Mouse (Mus musculus) CH12.LX (cell line): ENCODE measurements at regions not wholly inside any gene's neighbourhood (a gene's known extent, or its start where the extent isn't known, plus 50 kb on each side); places are given as distances from the start of the nearest gene placed in this dataset.

ENCODE experiments used
- DNase-seq: peaks from one replicate; pipeline ENCODE4 v3.0.0-alpha.2; 2013; ENCODE audit errors: extremely low read depth
- H3K27ac ChIP-seq: 2 replicates; pipeline ENCODE4 v1.5.1; 2012; ENCODE audit warnings: low read depth, mild to moderate bottlenecking, control low read depth, moderate library complexity; ENCODE audit not compliant: insufficient read depth
- H3K27me3 ChIP-seq: replicated peaks from 2 replicates; pipeline ENCODE3; 2012; ENCODE audit warnings: inconsistent platforms
- H3K36me3 ChIP-seq, 2 experiments: replicated peaks in 1 of 2; 2 replicates each; pipeline versions ENCODE3 to v1.6.1; 2012; ENCODE audit warnings: inconsistent platforms in 1 of 2, low read length in 1 of 2, mild to moderate bottlenecking in 1 of 2, mixed read lengths in 1 of 2, moderate library complexity in 1 of 2; ENCODE audit not compliant: control insufficient read depth in 1 of 2, insufficient read depth in 1 of 2
- H3K4me1 ChIP-seq, 2 experiments: 2 replicates each; pipeline ENCODE4 v1.6.1; 2012; ENCODE audit warnings: inconsistent platforms in 1 of 2, moderate library complexity in 1 of 2; ENCODE audit not compliant: insufficient read depth in 2 of 2, control insufficient read depth in 1 of 2
- H3K4me2 ChIP-seq: 2 replicates; pipeline ENCODE4 v1.6.1; 2012; ENCODE audit warnings: low read depth, mild to moderate bottlenecking, control low read depth; ENCODE audit not compliant: poor library complexity, insufficient read depth, severe bottlenecking
- H3K4me3 ChIP-seq, 3 experiments: fragments of 150-350 bp in 1 of 3; sonication (generic) in 1 of 3; replicated peaks in 1 of 3; 2 replicates each; pipeline versions ENCODE3 to v1.5.1; 2011 to 2012; ENCODE audit warnings: low read depth in 2 of 3, low read length in 2 of 3, mild to moderate bottlenecking in 2 of 3, moderate library complexity in 2 of 3, control low read depth in 1 of 3, improper control_type of control experiment in 1 of 3, inconsistent platforms in 1 of 3, mixed read lengths in 1 of 3; ENCODE audit not compliant: poor library complexity in 1 of 3
- H3K79me2 ChIP-seq: replicated peaks from 2 replicates; pipeline ENCODE4 v1.6.1; 2012; ENCODE audit warnings: mild to moderate bottlenecking, moderate library complexity; ENCODE audit not compliant: control insufficient read depth, poor library complexity, insufficient read depth, severe bottlenecking; ENCODE audit errors: extremely low read depth
- H3K9ac ChIP-seq: 2 replicates; pipeline ENCODE4 v1.6.1; 2012; ENCODE audit warnings: low read depth, mild to moderate bottlenecking, control low read depth, moderate library complexity; ENCODE audit not compliant: insufficient read depth
- H3K9me3 ChIP-seq: replicated peaks from 2 replicates; pipeline ENCODE3; 2012; ENCODE audit warnings: low read length, inconsistent platforms, mixed read lengths
- BHLHE40 ChIP-seq: IDR thresholded peaks from 2 replicates; pipeline ENCODE4 v1.6.1; 2011; ENCODE audit warnings: mild to moderate bottlenecking, low read depth, low read length, improper control_type of control experiment
- ELF1 ChIP-seq: IDR thresholded peaks from 2 replicates; pipeline ENCODE4 v1.6.1; 2014; ENCODE audit warnings: low read depth, mild to moderate bottlenecking, inconsistent platforms, low read length, improper control_type of control experiment
- ETS1 ChIP-seq: conservative IDR thresholded peaks from 2 replicates; pipeline ENCODE4 v1.6.1; 2012; ENCODE audit warnings: low read depth, mild to moderate bottlenecking, inconsistent platforms, low read length, improper control_type of control experiment, moderate library complexity
- GABPA ChIP-seq: IDR thresholded peaks from 2 replicates; pipeline ENCODE4 v1.6.1; 2012; ENCODE audit warnings: low read depth, low read length, improper control_type of control experiment, inconsistent platforms; ENCODE audit not compliant: insufficient replicate concordance
- HCFC1 ChIP-seq: IDR thresholded peaks from 2 replicates; pipeline ENCODE4 v1.6.1; 2012; ENCODE audit warnings: low read depth, mild to moderate bottlenecking, inconsistent platforms, low read length, improper control_type of control experiment
- IRF4 ChIP-seq: IDR thresholded peaks from 2 replicates; pipeline ENCODE4 v1.6.1; 2014; ENCODE audit warnings: low read depth, mild to moderate bottlenecking, inconsistent platforms, low read length, improper control_type of control experiment
- JUN ChIP-seq: IDR thresholded peaks from 2 replicates; pipeline ENCODE4 v1.6.1; 2011; ENCODE audit warnings: low read depth, mild to moderate bottlenecking, low read length, improper control_type of control experiment, moderate library complexity; ENCODE audit not compliant: insufficient read depth
- JUND ChIP-seq: conservative IDR thresholded peaks from 2 replicates; pipeline ENCODE4 v1.6.1; 2011; ENCODE audit warnings: low read depth, low read length, improper control_type of control experiment
- MAFK ChIP-seq: IDR thresholded peaks from 2 replicates; pipeline ENCODE4 v1.6.1; 2011; ENCODE audit warnings: low read length, improper control_type of control experiment; ENCODE audit not compliant: insufficient replicate concordance
- MAX ChIP-seq: IDR thresholded peaks from 2 replicates; pipeline ENCODE4 v1.6.1; 2011; ENCODE audit warnings: low read length, improper control_type of control experiment
- MAZ ChIP-seq: IDR thresholded peaks from 2 replicates; pipeline ENCODE4 v1.6.1; 2012; ENCODE audit warnings: low read depth, mild to moderate bottlenecking, inconsistent platforms, low read length, improper control_type of control experiment, moderate library complexity
- MEF2A ChIP-seq: IDR thresholded peaks from 2 replicates; pipeline ENCODE4 v1.6.1; 2014; ENCODE audit warnings: low read depth, mild to moderate bottlenecking, inconsistent platforms, low read length, improper control_type of control experiment, borderline replicate concordance
- NELFE ChIP-seq: IDR thresholded peaks from 2 replicates; pipeline ENCODE4 v1.6.1; 2011; ENCODE audit warnings: low read depth, low read length, improper control_type of control experiment
- NRF1 ChIP-seq: IDR thresholded peaks from 2 replicates; pipeline ENCODE4 v1.6.1; 2014; ENCODE audit warnings: low read depth, mild to moderate bottlenecking, inconsistent platforms, low read length, improper control_type of control experiment, moderate library complexity
- PAX5 ChIP-seq: IDR thresholded peaks from 2 replicates; pipeline ENCODE4 v1.6.1; 2012; ENCODE audit warnings: low read length, inconsistent platforms, mixed read lengths
- POLR2A ChIP-seq: IDR thresholded peaks from 2 replicates; pipeline ENCODE4 v1.6.1; 2011; ENCODE audit warnings: low read depth, mild to moderate bottlenecking, improper control_type of control experiment, low read length
- POLR2AphosphoS2 ChIP-seq: IDR thresholded peaks from 2 replicates; pipeline ENCODE4 v1.6.1; 2011; ENCODE audit warnings: low read depth, low read length, improper control_type of control experiment
- RAD21 ChIP-seq: IDR thresholded peaks from 2 replicates; pipeline ENCODE4 v1.6.1; 2011; ENCODE audit warnings: low read depth, mild to moderate bottlenecking, low read length, improper control_type of control experiment, moderate library complexity
- RCOR1 ChIP-seq: conservative IDR thresholded peaks from 2 replicates; pipeline ENCODE4 v1.6.1; 2012; ENCODE audit warnings: low read depth, mild to moderate bottlenecking, inconsistent platforms, low read length, improper control_type of control experiment
- SIN3A ChIP-seq: IDR thresholded peaks from 2 replicates; pipeline ENCODE4 v1.6.1; 2012; ENCODE audit warnings: low read length, improper control_type of control experiment, inconsistent platforms
- SMC3 ChIP-seq: IDR thresholded peaks from 2 replicates; pipeline ENCODE4 v1.6.1; 2011; ENCODE audit warnings: low read depth, low read length, improper control_type of control experiment
- UBTF ChIP-seq: IDR thresholded peaks from 2 replicates; pipeline ENCODE4 v1.6.1; 2012; ENCODE audit warnings: low read depth, mild to moderate bottlenecking, inconsistent platforms, low read length, improper control_type of control experiment, moderate library complexity
- USF1 ChIP-seq: IDR thresholded peaks from 2 replicates; pipeline ENCODE4 v1.6.1; 2014; ENCODE audit warnings: low read depth, mild to moderate bottlenecking, inconsistent platforms, low read length, improper control_type of control experiment
- USF2 ChIP-seq: conservative IDR thresholded peaks from 2 replicates; pipeline ENCODE4 v1.6.1; 2011; ENCODE audit warnings: low read depth, low read length, improper control_type of control experiment
- ZMIZ1 ChIP-seq: IDR thresholded peaks from 2 replicates; pipeline ENCODE4 v1.6.1; 2012; ENCODE audit warnings: low read depth, mild to moderate bottlenecking, inconsistent platforms, low read length, improper control_type of control experiment
- ZNF384 ChIP-seq: IDR thresholded peaks from 2 replicates; pipeline ENCODE4 v1.6.1; 2012; ENCODE audit warnings: low read depth, low read length, improper control_type of control experiment, inconsistent platforms
- dilution Hi-C: fragments of 300-500 bp; cut with MboI; formaldehyde crosslinking; loops from 2 replicates; pipeline ENCODE4 v1.14.3; 2020; ENCODE audit warnings: low sequenced_read_pairs; ENCODE audit not compliant: extremely low pct_unique_long_range_greater_than_20kb, extremely low pct_ligation_motif_present
- in situ Hi-C: fragments of 300-500 bp; cut with MboI; formaldehyde crosslinking; loops from 3 replicates; pipeline ENCODE4 v1.14.3; 2019; ENCODE audit warnings: low sequenced_read_pairs, low pct_ligation_motif_present, low pct_unique_long_range_greater_than_20kb, mixed read lengths

DNA sequence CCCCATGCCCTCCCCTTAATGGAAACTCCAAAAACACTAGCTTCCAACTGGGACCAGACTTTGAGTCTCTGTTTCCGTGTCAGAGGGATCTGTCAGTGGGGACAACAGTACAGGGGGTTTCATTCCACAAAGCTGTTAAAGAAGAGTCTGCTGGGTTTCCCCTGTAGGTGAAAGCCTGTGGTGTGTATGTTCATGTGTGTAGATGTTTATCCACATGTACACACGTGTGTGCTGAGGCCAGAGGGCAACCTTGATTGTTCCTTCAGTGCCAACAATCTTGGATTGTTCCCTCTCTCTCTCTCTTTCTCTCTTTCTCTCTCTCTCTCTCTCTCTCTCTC is 165.9 kb downstream of the Cd47 start:
- Histone ChIP-seq H3K4me2 (peak overlapping the region; percentile 73), H3K9me3 (no peaks in the 10 kb centered on the region), H3K9ac (peak overlapping the region; percentile 89), H3K4me3 (no peak overlapping the region), H3K4me1 (peaks cover 48 to 97% of the 10 kb centered on the region in 2 experiments), H3K36me3 (peaks cover 0 to 2% of the 10 kb centered on the region in 2 experiments), H3K79me2 (peaks cover 7% of the 10 kb centered on the region), H3K27ac (peak overlapping the region; percentile 99), H3K27me3 (no peaks in the 10 kb centered on the region)
- DNase-seq = peak; percentile 59
- dilution Hi-C loops (no loop called here), in situ Hi-C loops (loop anchor here (5.0 kb wide), 1 partner anchor 61 kb away; no protein-coding TSS in a partner anchor)
- TF ChIP-seq MAX (0 out of 2 replicates have a peak, but pooled peaks have one; percentile 58), ZMIZ1 (peak; percentile 17), POLR2AphosphoS2 (no peak), BHLHE40 (peak; percentile 81), RAD21 (no peak), NELFE (no peak), ETS1 (no peak), ELF1 (no peak), POLR2A (no peak; the same call in 1 of the 2 replicates), IRF4 (no peak), HCFC1 (no peak), MAZ (no peak), SIN3A (no peak), USF2 (no peak), ZNF384 (no peak), RCOR1 (0 out of 2 replicates have a peak, but pooled peaks have one; percentile 19), JUND (no peak), USF1 (no peak), PAX5 (no peak)

- no peak overlapping the region for H3K4me3 ChIP-seq
- H3K36me3 ChIP-seq = peaks cover 0 to 2% of the 10 kb centered on the region in 2 experiments
- dilution Hi-C loops = no loop called here
- H3K79me2 ChIP-seq = peaks cover 7% of the 10 kb centered on the region
- in situ Hi-C loops = loop anchor here (5.0 kb wide), 1 partner anchor 60 kb away; no protein-coding TSS in a partner anchor
- peak; percentile 49 for DNase-seq
- peak overlapping the region; percentile 89 for H3K9ac ChIP-seq
- no peaks in the 10 kb centered on the region for H3K9me3 ChIP-seq
- no peaks in the 10 kb centered on the region for H3K27me3 ChIP-seq
- H3K4me1 ChIP-seq = peaks cover 49 to 96% of the 10 kb centered on the region in 2 experiments
- H3K4me2 ChIP-seq = peak overlapping the region; percentile 67
- peak overlapping the region; percentile 99 for H3K27ac ChIP-seq
- peak; percentile 66 for TF ChIP-seq ELF1
- TF ChIP-seq JUN = no peak
- no peak for TF ChIP-seq SIN3A
- 0 out of 2 replicates have a peak, but pooled peaks have one; percentile 33 for TF ChIP-seq BHLHE40
- no peak for TF ChIP-seq SMC3
- no peak for TF ChIP-seq NRF1
- no peak for TF ChIP-seq NELFE
- TF ChIP-seq MAX = no peak
- TF ChIP-seq RCOR1 = no peak
- TF ChIP-seq GABPA = no peak
- no peak for TF ChIP-seq UBTF
- TF ChIP-seq JUND = no peak
- no peak for TF ChIP-seq POLR2AphosphoS2
- TF ChIP-seq MEF2A = no peak
- no peak for TF ChIP-seq MAFK
Measured at GRCm38 (mm10) chr16:49967110-49967509, 166.8 kb downstream of the Cd47 start.
